Mouse (Mus musculus) hindbrain, embryonic 16.5 days (tissue): ENCODE data around the gene Itih5. TPM values are rescaled to one million over a fixed set of nuclear protein-coding genes. Genes with fewer than 3 reads are reported as not detected.
A peak's percentile ranks its signal among the peaks of the same experiment; 100 is the strongest.

Source experiments
- ATAC-seq: fragments of 200-750 bp; cut with Nextera tagmentation; 2 replicates; pipeline ENCODE4 v1.8.0; 2017; ENCODE audit warnings: moderate TSS enrichment, moderate library complexity
- H3K27ac ChIP-seq: fragments of 300-500 bp; sonication (generic); 2 replicates; pipeline ENCODE4 v1.5.1; 2014; ENCODE audit warnings: low read depth, mild to moderate bottlenecking, control low read depth, low read length, moderate library complexity
- H3K27me3 ChIP-seq: fragments of 300-500 bp; sonication (generic); replicated peaks from 2 replicates; pipeline ENCODE4 v1.6.1; 2014; ENCODE audit warnings: low read length; ENCODE audit not compliant: control insufficient read depth, insufficient read depth
- H3K36me3 ChIP-seq: fragments of 300-500 bp; sonication (generic); 2 replicates; pipeline ENCODE4 v1.6.1; 2014; ENCODE audit warnings: mild to moderate bottlenecking, low read length, moderate library complexity, mixed read lengths; ENCODE audit not compliant: control insufficient read depth, insufficient read depth
- H3K4me1 ChIP-seq: fragments of 300-500 bp; sonication (generic); 2 replicates; pipeline ENCODE4 v1.6.1; 2014; ENCODE audit warnings: low read depth, low read length; ENCODE audit not compliant: control insufficient read depth, insufficient read depth
- H3K4me2 ChIP-seq: fragments of 300-500 bp; sonication (generic); 2 replicates; pipeline ENCODE4 v1.6.1; 2014; ENCODE audit warnings: mild to moderate bottlenecking, low read length, control low read depth, moderate library complexity
- H3K4me3 ChIP-seq: fragments of 300-500 bp; sonication (generic); 2 replicates; pipeline ENCODE4 v1.5.1; 2014; ENCODE audit warnings: mild to moderate bottlenecking, low read length, control low read depth, moderate library complexity
- H3K9ac ChIP-seq: fragments of 300-500 bp; sonication (generic); 2 replicates; pipeline ENCODE4 v1.6.1; 2014; ENCODE audit warnings: low read depth, mild to moderate bottlenecking, control low read depth, low read length, moderate library complexity
- H3K9me3 ChIP-seq: fragments of 300-500 bp; sonication (generic); 2 replicates; pipeline ENCODE4 v1.6.1; 2014; ENCODE audit warnings: mild to moderate bottlenecking, low read length, moderate library complexity; ENCODE audit not compliant: control insufficient read depth
- WGBS: fragments of 180-500 bp; shearing (Covaris S2); extraction: QIAGEN DNeasy Blood & Tissue Kit; methylation state at CpG from one replicate; pipeline ENCODE4 v1.1.7; 2014; 5-methylcytosine and 5-hydroxymethylcytosine counted together
- polyA plus RNA-seq: library from polyadenylated mRNA; unstranded; fragments of >200 nt; fragmentation: Nextera tagmentation; extraction: Ambion mirVana; gene quantifications from 2 replicates; pipeline ENCODE4 v1.2.1, GENCODE M21; 2015

Gene Itih5
- polyA plus RNA-seq, 1 experiment from 2014 or later: 9.8 TPM

GRCm38 (mm10) chr2:10263909-10264489 lies 110.6 kb downstream of the Itih5 start:
- Histone ChIP-seq H3K27ac (no peak overlapping the region), H3K9me3 (no peaks in the 10 kb centered on the region), H3K27me3 (no peaks in the 10 kb centered on the region), H3K4me3 (no peak overlapping the region), H3K4me1 (peaks cover 4% of the 10 kb centered on the region), H3K36me3 (no peaks in the 10 kb centered on the region), H3K9ac (no peak overlapping the region), H3K4me2 (no peak overlapping the region)
- no peak for ATAC-seq
- 44% methylated on average over 7 of the region's 7 CpGs for WGBS

- ATAC-seq: no peak
- 85% methylated on average over 5 of the region's 5 CpGs for WGBS
Observed at GRCm38 (mm10) chr2:10265881-10266280, 112.5 kb downstream of the Itih5 start.

GRCm38 (mm10) chr2:10272604-10273115 lies 119.3 kb downstream of the Itih5 start:
- Histone ChIP-seq H3K9ac (no peak overlapping the region), H3K4me1 (peaks cover 11% of the 10 kb centered on the region), H3K9me3 (no peaks in the 10 kb centered on the region), H3K4me3 (no peak overlapping the region), H3K27ac (no peak overlapping the region), H3K36me3 (no peaks in the 10 kb centered on the region), H3K27me3 (no peaks in the 10 kb centered on the region), H3K4me2 (no peak overlapping the region)
- 69% methylated on average over 9 of the region's 9 CpGs for WGBS
- ATAC-seq: no peak

More at GRCm38 (mm10) chr2:10265881-10266280, 112.5 kb downstream of the Itih5 start:
- H3K27me3 ChIP-seq: no peaks in the 10 kb centered on the region
- H3K9ac ChIP-seq: no peak overlapping the region
- H3K4me3 ChIP-seq: no peak overlapping the region
- no peaks in the 10 kb centered on the region for H3K9me3 ChIP-seq
- H3K4me1 ChIP-seq: peaks cover 4% of the 10 kb centered on the region
- H3K4me2 ChIP-seq: no peak overlapping the region
- no peaks in the 10 kb centered on the region for H3K36me3 ChIP-seq
- H3K27ac ChIP-seq: no peak overlapping the region

- Histone ChIP-seq H3K9ac (no peak overlapping the region), H3K27me3 (no peaks in the 10 kb centered on the region), H3K9me3 (no peaks in the 10 kb centered on the region), H3K27ac (no peak overlapping the region), H3K4me2 (no peak overlapping the region), H3K4me1 (peaks cover 11% of the 10 kb centered on the region), H3K4me3 (no peak overlapping the region), H3K36me3 (no peaks in the 10 kb centered on the region)
- no peak for ATAC-seq
- WGBS: 82% methylated on average over 3 of the region's 3 CpGs
Observed at GRCm38 (mm10) chr2:10273541-10274050, 120.2 kb downstream of the Itih5 start.

GRCm38 (mm10) chr2:10276194-10276593 lies 122.8 kb downstream of the Itih5 start:
- Histone ChIP-seq H3K9me3 (no peaks in the 10 kb centered on the region), H3K4me1 (peaks cover 11% of the 10 kb centered on the region), H3K4me2 (no peak overlapping the region), H3K36me3 (no peaks in the 10 kb centered on the region), H3K4me3 (no peak overlapping the region), H3K27me3 (no peaks in the 10 kb centered on the region), H3K9ac (no peak overlapping the region), H3K27ac (peak overlapping the region; percentile 55; the same call in 1 of the 2 replicates)
- WGBS: 38% methylated on average over 2 of the region's 2 CpGs
- ATAC-seq: peak; percentile 97

- 44% methylated on average over 5 of the region's 5 CpGs for WGBS
- ATAC-seq: no peak
Observed at GRCm38 (mm10) chr2:10283686-10284085, 130.3 kb downstream of the Itih5 start.

GRCm38 (mm10) chr2:10284636-10285270 lies 131.4 kb downstream of the Itih5 start:
- Histone ChIP-seq H3K27ac (no peak overlapping the region), H3K4me2 (peak overlapping the region; percentile 15; the same call in 1 of the 2 replicates), H3K4me3 (no peak overlapping the region), H3K9ac (no peak overlapping the region), H3K4me1 (no peaks in the 10 kb centered on the region), H3K9me3 (no peaks in the 10 kb centered on the region), H3K27me3 (peaks cover 9% of the 10 kb centered on the region), H3K36me3 (no peaks in the 10 kb centered on the region)
- WGBS: 5% methylated on average over 10 of the region's 10 CpGs
- ATAC-seq: no peak

More at GRCm38 (mm10) chr2:10283686-10284085, 130.3 kb downstream of the Itih5 start:
- no peak overlapping the region for H3K4me3 ChIP-seq
- no peak overlapping the region for H3K9ac ChIP-seq
- H3K4me1 ChIP-seq: no peaks in the 10 kb centered on the region
- H3K9me3 ChIP-seq: no peaks in the 10 kb centered on the region
- no peak overlapping the region for H3K4me2 ChIP-seq
- H3K27ac ChIP-seq: no peak overlapping the region
- no peaks in the 10 kb centered on the region for H3K36me3 ChIP-seq
- H3K27me3 ChIP-seq: peaks cover 9% of the 10 kb centered on the region

- Histone ChIP-seq H3K4me2 (no peak overlapping the region), H3K4me3 (no peak overlapping the region), H3K27me3 (peaks cover 11% of the 10 kb centered on the region), H3K36me3 (no peaks in the 10 kb centered on the region), H3K9me3 (no peaks in the 10 kb centered on the region), H3K9ac (no peak overlapping the region), H3K27ac (no peak overlapping the region), H3K4me1 (no peaks in the 10 kb centered on the region)
- ATAC-seq: no peak
- 32% methylated on average over 10 of the region's 13 CpGs for WGBS
Observed at GRCm38 (mm10) chr2:10285975-10286374, 132.6 kb downstream of the Itih5 start.

GRCm38 (mm10) chr2:10288142-10288831 lies 134.9 kb downstream of the Itih5 start:
- Histone ChIP-seq H3K27me3 (peaks cover 11% of the 10 kb centered on the region), H3K4me2 (peak overlapping the region; percentile 34), H3K4me3 (no peak overlapping the region), H3K36me3 (no peaks in the 10 kb centered on the region), H3K9me3 (no peaks in the 10 kb centered on the region), H3K9ac (no peak overlapping the region), H3K4me1 (no peaks in the 10 kb centered on the region), H3K27ac (no peak overlapping the region)
- 13% methylated on average over 12 of the region's 12 CpGs for WGBS
- peak; percentile 61 for ATAC-seq
